Mouse (Mus musculus) limb, embryonic 15.5 days (tissue): ENCODE measurements at regions not wholly inside any gene's neighbourhood (a gene's known extent, or its start where the extent isn't known, plus 50 kb on each side); places are given as distances from the start of the nearest gene placed in this dataset.

Experiments used
- ATAC-seq: fragments of 200-750 bp; cut with Nextera tagmentation; 2 replicates; pipeline ENCODE4 v1.8.0; 2017; ENCODE audit warnings: low read depth, moderate TSS enrichment; ENCODE audit not compliant: insufficient number of reproducible peaks, low FRiP score, low TSS enrichment
- H3K27ac ChIP-seq: fragments of 300-500 bp; sonication (generic); 2 replicates; pipeline ENCODE4 v1.5.1; 2015; ENCODE audit warnings: moderate library complexity, mild to moderate bottlenecking, inconsistent platforms
- H3K27me3 ChIP-seq: fragments of 300-500 bp; sonication (generic); 2 replicates; pipeline ENCODE4 v1.6.1; 2015; ENCODE audit warnings: inconsistent platforms
- H3K36me3 ChIP-seq: fragments of 300-500 bp; sonication (generic); 2 replicates; pipeline ENCODE4 v1.6.1; 2015; ENCODE audit warnings: inconsistent platforms
- H3K4me1 ChIP-seq: fragments of 300-500 bp; sonication (generic); 2 replicates; pipeline ENCODE4 v1.6.1; 2015; ENCODE audit warnings: inconsistent platforms
- H3K4me2 ChIP-seq: fragments of 300-500 bp; sonication (generic); 2 replicates; pipeline ENCODE4 v1.6.1; 2015; ENCODE audit warnings: mild to moderate bottlenecking, inconsistent platforms
- H3K4me3 ChIP-seq: fragments of 300-500 bp; sonication (generic); 2 replicates; pipeline ENCODE4 v1.5.1; 2015; ENCODE audit warnings: mild to moderate bottlenecking, inconsistent platforms
- H3K9ac ChIP-seq: fragments of 300-500 bp; sonication (generic); 2 replicates; pipeline ENCODE4 v1.6.1; 2015; ENCODE audit warnings: inconsistent platforms
- H3K9me3 ChIP-seq: fragments of 300-500 bp; sonication (generic); 2 replicates; pipeline ENCODE4 v1.6.1; 2016; ENCODE audit warnings: inconsistent platforms
- WGBS: fragments of 180-500 bp; shearing (Covaris S2); methylation state at CpG from one replicate; pipeline ENCODE4 v1.1.7; 2015; 5-methylcytosine and 5-hydroxymethylcytosine counted together

DNA sequence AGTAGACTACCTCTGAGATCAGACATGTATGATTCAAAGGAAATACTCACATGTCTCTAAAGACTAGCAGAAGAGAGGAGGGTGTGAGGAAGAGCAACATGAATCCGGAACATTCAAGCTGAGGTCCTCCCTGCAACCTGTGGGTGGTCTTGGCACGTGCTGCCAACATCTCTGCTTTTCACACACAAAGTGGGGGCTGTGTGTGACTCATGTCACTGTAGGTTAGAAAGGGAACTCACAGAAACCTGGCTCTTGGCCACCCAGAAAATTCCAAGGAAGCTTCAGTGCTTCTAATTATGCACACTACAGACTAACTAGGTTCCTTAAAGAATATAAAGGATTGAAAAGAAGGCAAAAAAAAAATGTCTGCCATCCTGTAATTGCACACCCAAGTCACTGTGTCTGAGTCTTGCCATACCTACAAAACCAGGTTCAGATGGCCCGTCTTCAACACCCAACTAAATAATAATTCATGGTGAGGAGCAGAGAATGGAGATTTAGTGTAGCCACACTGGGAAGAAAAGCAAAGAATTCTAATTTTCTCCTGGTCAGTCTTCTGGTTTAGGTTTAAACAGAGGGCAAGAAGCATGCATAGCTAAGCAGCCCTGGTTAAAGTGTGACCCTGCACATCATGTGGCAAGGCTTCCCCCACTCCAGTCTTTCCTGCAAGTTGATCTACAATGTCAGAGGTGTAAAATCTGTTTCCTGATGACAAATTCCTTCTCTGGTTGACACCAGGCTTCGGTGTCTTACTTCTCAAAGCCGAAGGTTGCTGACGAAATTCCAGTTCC is 673.8 kb upstream of the Arpp21 start:
- 67% methylated on average over 6 of the region's 6 CpGs for WGBS
- no peak overlapping the region for H3K4me2 ChIP-seq
- H3K36me3 ChIP-seq, result no peaks in the 10 kb centered on the region
- no peak overlapping the region for H3K27ac ChIP-seq
- no peak overlapping the region for H3K4me3 ChIP-seq
- H3K4me1 ChIP-seq, result no peaks in the 10 kb centered on the region
- no peaks in the 10 kb centered on the region for H3K9me3 ChIP-seq
- no peak for ATAC-seq
- no peaks in the 10 kb centered on the region for H3K27me3 ChIP-seq
- no peak overlapping the region for H3K9ac ChIP-seq

DNA sequence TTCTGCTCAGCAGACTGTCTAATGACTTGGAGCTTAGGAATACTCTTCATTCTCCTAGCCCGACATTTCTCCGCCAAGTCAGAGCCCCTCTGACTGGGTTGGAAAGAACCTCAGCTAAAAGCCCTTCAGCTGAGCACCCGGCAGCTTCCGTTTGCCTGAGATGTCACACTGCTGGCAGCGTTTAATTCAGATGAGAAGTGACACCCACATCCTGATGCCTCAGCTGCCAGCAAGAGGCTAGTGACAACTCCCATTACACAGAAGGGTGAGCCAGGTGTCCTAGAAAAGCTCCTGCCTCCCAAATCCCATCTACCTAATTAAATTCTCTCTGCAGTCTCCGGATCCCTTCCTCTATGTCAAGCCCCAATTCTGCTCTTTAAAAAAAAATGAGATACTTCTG is 670.2 kb upstream of the Arpp21 start:
- no peaks in the 10 kb centered on the region for H3K36me3 ChIP-seq
- H3K9me3 ChIP-seq, result no peaks in the 10 kb centered on the region
- no peak for ATAC-seq
- H3K4me2 ChIP-seq, result no peak overlapping the region
- H3K4me3 ChIP-seq, result no peak overlapping the region
- H3K27ac ChIP-seq, result no peak overlapping the region
- 79% methylated on average over 6 of the region's 6 CpGs for WGBS
- H3K27me3 ChIP-seq, result no peaks in the 10 kb centered on the region
- no peak overlapping the region for H3K9ac ChIP-seq
- no peaks in the 10 kb centered on the region for H3K4me1 ChIP-seq

DNA sequence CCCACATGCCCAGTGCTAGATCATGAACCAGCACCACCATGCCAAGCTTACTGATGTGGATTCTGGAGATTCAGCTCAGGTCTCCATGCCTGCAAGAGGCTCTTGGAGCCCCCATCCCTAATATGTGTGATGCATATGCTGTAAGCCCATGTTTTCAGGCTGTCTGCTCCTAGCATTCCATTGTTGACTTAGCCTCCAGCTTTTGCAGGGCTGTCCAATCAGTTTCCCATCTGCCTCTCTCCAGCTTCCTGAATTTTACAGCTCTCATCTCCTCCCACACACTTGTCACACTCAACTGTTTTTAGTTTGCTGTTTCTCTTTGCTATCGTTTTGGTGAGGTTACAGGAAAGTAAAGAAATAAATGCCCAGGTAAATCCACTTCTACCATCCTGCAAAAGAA is 629.2 kb upstream of the Arpp21 start:
- H3K36me3 ChIP-seq, result no peaks in the 10 kb centered on the region
- WGBS, result 39% methylated on average over 1 of the region's 1 CpGs
- no peak overlapping the region for H3K9ac ChIP-seq

DNA sequence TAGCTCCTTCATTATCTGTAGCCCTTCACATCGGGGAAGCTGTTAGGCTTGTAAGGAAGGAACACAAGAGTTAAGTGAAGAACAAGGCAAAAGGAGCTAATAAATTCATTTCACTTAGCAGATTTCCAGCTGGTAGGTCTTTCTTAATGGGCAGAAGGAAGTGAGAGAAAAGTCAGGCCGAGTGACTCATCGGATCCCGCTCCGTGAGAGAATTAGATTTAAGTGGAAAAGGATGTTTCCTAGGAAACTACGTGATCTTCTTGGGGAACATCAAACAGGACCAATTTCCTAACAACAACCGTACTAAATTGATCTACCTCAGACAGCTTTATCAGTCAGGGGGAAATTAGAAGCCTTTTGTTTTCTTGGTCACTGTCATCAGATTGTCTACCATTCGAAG is 625.4 kb upstream of the Arpp21 start:
- no peak overlapping the region for H3K27ac ChIP-seq
- H3K4me2 ChIP-seq, result no peak overlapping the region
- H3K27me3 ChIP-seq, result no peaks in the 10 kb centered on the region
- H3K9me3 ChIP-seq, result no peaks in the 10 kb centered on the region
- no peak overlapping the region for H3K4me3 ChIP-seq
- H3K36me3 ChIP-seq, result no peaks in the 10 kb centered on the region
- no peak overlapping the region for H3K9ac ChIP-seq
- H3K4me1 ChIP-seq, result no peaks in the 10 kb centered on the region
- no peak for ATAC-seq
- WGBS, result 43% methylated on average over 8 of the region's 8 CpGs

More for the DNA sequence above, 629.2 kb upstream of the Arpp21 start:
- no peak overlapping the region for H3K27ac ChIP-seq
- H3K9me3 ChIP-seq, result no peaks in the 10 kb centered on the region
- no peak overlapping the region for H3K4me3 ChIP-seq
- H3K4me1 ChIP-seq, result no peaks in the 10 kb centered on the region
- no peak for ATAC-seq
- H3K4me2 ChIP-seq, result no peak overlapping the region
- H3K27me3 ChIP-seq, result no peaks in the 10 kb centered on the region

DNA sequence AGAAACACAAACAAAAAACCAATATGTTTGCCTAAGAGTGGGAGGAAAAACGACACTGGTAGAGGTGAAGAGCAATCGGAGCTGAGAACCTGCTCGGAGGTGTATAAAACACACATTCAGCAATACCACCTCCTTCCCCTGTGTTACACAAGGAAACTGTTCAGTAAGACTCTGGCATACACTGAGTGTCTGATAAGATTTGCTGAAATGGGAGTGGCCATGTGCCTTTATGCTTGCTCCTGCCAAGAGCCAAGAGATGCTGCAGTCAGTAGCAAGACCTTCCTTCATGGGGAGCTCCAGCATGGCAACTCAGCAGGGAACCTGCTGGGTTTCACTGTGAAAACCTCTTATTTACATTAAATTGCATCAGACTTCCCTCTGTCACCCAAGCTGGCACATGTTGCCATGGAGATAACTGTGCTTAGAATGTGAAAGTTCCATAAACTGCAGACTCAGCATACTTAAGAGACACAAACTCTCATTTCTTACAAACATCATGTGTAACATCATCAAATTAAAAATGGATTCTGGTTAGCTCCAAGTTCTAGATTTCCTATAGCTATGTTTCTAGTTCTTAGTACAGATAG is 624.7 kb upstream of the Arpp21 start:
- Histone ChIP-seq H3K4me1 (no peaks in the 10 kb centered on the region), H3K9me3 (no peaks in the 10 kb centered on the region), H3K27ac (no peak overlapping the region), H3K36me3 (no peaks in the 10 kb centered on the region), H3K27me3 (no peaks in the 10 kb centered on the region), H3K9ac (no peak overlapping the region), H3K4me2 (no peak overlapping the region), H3K4me3 (no peak overlapping the region)
- no peak for ATAC-seq
- 76% methylated on average over 3 of the region's 3 CpGs for WGBS

DNA sequence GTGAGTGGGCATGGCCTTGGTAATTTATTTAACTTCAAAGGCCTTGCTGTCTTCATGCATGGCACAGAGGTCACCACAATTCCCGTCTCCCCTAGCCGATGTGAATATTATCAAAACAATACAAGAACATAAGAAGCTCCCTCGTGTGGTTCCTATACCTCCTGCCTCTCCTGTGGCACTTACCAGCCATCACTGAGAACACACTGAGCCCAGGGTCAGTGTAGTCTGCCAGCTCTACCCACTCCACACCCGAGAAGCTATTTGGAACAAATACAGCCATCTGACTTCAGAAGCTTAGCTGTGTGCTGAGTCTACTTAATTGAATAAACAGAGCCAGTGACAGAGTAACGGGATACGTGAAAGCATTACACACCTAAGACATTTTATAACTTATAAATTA is 605.7 kb upstream of the Arpp21 start:
- Histone ChIP-seq H3K4me1 (no peaks in the 10 kb centered on the region), H3K9me3 (no peaks in the 10 kb centered on the region), H3K4me2 (no peak overlapping the region), H3K27me3 (no peaks in the 10 kb centered on the region), H3K36me3 (no peaks in the 10 kb centered on the region), H3K9ac (no peak overlapping the region), H3K4me3 (no peak overlapping the region), H3K27ac (no peak overlapping the region)
- ATAC-seq, result no peak
- 40% methylated on average over 6 of the region's 6 CpGs for WGBS

DNA sequence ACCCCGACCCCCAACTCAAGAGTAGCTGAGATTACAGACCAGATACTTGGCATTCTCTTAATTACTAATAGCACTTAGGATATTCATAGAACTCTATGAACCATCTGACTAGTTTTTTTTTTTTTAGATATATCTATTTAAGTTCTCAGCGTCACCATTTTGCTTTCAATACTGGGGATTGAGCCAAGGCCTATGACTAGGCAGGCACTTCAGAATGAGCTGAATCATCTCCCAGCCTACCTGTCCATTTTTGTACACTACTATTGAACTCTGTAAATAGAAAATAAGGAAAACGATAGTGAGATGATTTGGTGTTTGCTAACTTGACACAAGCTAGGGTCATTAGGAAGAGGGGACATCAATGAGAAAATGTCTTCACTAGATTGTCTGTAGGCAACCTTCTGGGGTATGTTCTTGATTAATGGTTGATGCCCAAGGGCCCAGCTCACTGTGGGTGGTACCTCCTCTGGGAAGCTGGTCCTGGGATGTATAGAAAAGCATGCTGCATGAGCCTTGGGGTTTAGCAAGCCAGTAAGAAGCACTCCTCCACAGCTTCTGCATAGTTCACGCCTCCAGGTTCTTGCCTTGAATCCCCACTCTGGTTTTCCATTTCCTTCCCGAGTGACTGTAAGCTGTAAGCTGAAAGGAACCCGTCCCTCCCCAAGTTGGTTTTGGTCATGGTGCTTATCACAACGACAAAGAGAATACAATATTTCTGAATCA is 603.5 kb upstream of the Arpp21 start:
- H3K4me3 ChIP-seq, result no peak overlapping the region
- no peak for ATAC-seq
- H3K27ac ChIP-seq, result no peak overlapping the region
- no peaks in the 10 kb centered on the region for H3K27me3 ChIP-seq
- no peaks in the 10 kb centered on the region for H3K36me3 ChIP-seq
- 77% methylated on average over 7 of the region's 7 CpGs for WGBS
- no peak overlapping the region for H3K9ac ChIP-seq
- no peaks in the 10 kb centered on the region for H3K9me3 ChIP-seq
- H3K4me1 ChIP-seq, result no peaks in the 10 kb centered on the region
- no peak overlapping the region for H3K4me2 ChIP-seq

DNA sequence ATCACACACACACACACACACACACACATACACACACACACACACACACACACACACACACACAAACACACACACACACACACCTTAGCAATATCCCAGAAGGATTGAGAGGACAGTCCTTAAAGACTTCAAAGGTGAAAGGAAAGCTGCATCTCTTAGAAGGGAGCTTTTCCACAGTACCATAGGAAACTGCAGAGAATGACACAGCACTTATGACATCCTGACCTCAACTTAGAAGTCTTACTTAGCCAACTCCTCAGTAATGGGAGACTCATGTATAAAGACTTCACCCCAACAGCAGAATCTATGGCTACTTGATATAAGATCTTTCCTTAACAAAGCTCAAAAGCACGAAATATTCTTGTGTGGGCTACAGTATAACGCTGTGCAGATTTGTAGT is 601.8 kb upstream of the Arpp21 start:
- Histone ChIP-seq H3K4me1 (no peaks in the 10 kb centered on the region), H3K4me2 (no peak overlapping the region), H3K9me3 (no peaks in the 10 kb centered on the region), H3K27me3 (no peaks in the 10 kb centered on the region), H3K27ac (no peak overlapping the region), H3K36me3 (no peaks in the 10 kb centered on the region), H3K4me3 (no peak overlapping the region), H3K9ac (no peak overlapping the region)
- no peak for ATAC-seq
- WGBS, result 86% methylated on average over 2 of the region's 2 CpGs

DNA sequence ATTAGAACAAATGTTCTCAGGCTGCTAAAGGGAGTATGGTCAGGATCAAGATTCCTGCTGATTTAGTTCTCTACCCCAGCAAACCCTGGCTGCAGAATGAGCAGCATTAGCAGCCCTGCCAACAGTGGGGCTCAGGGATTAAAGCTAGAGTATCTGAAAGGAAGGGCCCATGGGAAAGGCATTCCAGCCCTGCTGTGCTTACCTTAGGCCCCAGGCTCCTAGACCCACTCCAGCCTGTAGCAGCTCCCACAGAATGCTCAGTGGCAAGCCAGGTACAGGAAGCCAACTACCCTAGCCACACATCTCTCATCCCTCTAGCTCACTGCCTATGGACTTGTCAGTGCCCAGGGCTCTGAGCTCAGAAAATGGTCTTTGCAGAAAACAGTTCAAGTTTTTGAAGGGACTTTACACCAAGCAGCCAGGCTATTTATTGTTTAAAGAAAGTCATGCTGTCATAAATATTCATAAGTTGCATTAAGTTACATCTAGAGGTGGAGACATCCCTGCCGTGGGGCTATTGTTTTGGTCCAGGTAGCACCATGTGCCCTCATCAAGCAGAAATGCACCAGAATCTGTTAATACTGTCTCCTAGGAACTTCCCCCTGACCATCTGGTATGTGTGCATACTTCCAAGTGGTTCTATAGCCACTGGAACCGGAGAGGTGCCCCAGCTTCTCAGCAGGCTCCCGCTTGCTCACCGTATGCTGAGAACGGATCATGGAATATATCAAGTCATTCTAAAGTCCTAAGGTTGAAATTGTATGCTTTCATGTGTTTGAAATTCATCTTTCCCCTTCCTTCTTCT is 598.9 kb upstream of the Arpp21 start:
- Histone ChIP-seq H3K36me3 (no peaks in the 10 kb centered on the region), H3K27ac (no peak overlapping the region), H3K9me3 (no peaks in the 10 kb centered on the region), H3K4me2 (no peak overlapping the region), H3K4me1 (no peaks in the 10 kb centered on the region), H3K4me3 (no peak overlapping the region), H3K9ac (no peak overlapping the region), H3K27me3 (no peaks in the 10 kb centered on the region)
- ATAC-seq, result no peak
- 81% methylated on average over 5 of the region's 5 CpGs for WGBS

DNA sequence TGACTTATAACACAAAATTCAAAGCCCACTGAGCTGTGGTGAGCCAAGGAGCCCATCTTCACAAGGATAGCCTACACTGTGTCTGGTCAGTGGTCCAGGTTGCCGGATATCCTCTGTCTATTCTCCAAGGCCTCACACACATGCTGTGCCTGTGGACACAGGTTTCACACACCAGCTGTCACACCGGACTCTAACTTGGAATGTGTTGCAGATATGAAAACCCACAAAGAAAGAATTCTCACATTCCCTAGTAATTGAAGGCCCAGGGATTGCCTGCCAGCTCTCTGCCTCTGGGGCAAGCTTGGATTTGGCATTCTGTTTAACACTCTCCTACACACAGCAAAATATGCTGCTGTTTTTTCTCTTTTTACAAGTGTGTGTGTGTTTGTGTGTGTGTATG is 595.4 kb upstream of the Arpp21 start:
- no peak overlapping the region for H3K27ac ChIP-seq
- no peak overlapping the region for H3K4me3 ChIP-seq
- H3K36me3 ChIP-seq, result no peaks in the 10 kb centered on the region
- H3K9me3 ChIP-seq, result no peaks in the 10 kb centered on the region
- 48% methylated on average over 2 of the region's 2 CpGs for WGBS
- H3K9ac ChIP-seq, result no peak overlapping the region
- no peaks in the 10 kb centered on the region for H3K4me1 ChIP-seq
- no peak overlapping the region for H3K4me2 ChIP-seq
- no peaks in the 10 kb centered on the region for H3K27me3 ChIP-seq
- ATAC-seq, result no peak

DNA sequence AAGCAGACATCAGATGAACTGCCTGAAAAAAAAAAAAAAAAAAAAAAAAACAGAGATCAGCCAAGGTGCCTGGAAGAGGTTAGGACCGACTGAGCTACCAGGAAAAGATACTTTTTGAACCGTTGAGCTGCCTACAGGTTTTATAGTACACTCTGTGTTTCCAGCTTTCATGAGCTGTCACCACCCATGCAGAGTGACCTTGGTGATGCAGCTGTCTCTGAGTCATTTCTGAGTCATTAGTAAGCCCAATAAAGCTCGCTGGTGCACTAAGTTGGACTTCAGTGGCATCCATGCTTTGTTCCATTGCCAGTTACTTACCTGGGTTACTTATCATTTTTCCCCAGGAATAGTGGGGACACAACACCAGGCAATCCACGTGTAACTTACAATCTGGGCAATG is 592.9 kb upstream of the Arpp21 start:
- Histone ChIP-seq H3K4me3 (no peak overlapping the region), H3K9me3 (no peaks in the 10 kb centered on the region), H3K27me3 (no peaks in the 10 kb centered on the region), H3K4me2 (no peak overlapping the region), H3K27ac (no peak overlapping the region), H3K9ac (no peak overlapping the region), H3K4me1 (no peaks in the 10 kb centered on the region), H3K36me3 (no peaks in the 10 kb centered on the region)
- WGBS, result 71% methylated on average over 4 of the region's 4 CpGs
- no peak for ATAC-seq

DNA sequence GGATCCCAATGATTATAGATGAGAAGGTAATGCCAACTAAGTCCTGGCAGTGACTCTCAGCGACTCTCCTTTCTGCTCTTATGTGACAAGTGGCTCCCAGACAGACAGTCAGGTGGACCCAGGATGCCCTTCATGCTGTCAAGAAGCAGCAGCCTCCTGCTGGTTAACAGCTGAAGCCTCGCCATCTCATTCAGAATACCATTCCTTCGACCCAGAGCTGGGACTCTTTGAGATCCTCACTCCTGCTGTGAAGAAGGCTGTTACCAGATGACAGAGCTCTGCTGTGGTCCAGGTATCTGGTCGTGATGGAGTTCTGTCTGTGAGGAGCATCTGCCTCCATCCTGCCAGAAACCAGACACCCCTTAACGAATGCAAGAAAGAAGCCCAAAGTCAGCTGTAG is 590.9 kb upstream of the Arpp21 start:
- Histone ChIP-seq H3K27ac (no peak overlapping the region), H3K4me1 (no peaks in the 10 kb centered on the region), H3K9me3 (no peaks in the 10 kb centered on the region), H3K36me3 (no peaks in the 10 kb centered on the region), H3K4me3 (no peak overlapping the region), H3K9ac (no peak overlapping the region), H3K27me3 (no peaks in the 10 kb centered on the region), H3K4me2 (no peak overlapping the region)
- WGBS, result 32% methylated on average over 5 of the region's 5 CpGs
- ATAC-seq, result no peak
